Mouse (Mus musculus): ENCODE data around the gene Kif17. TPM values are rescaled to one million over a fixed set of nuclear protein-coding genes. Genes with fewer than 3 reads are reported as not detected.
"Not testable (repeated sequence)": the region's sequence is repeated elsewhere in the genome, so short reads cannot be mapped to it uniquely, and the experiment has no call there.

The Kif17 gene
- total RNA-seq, 2 experiments from 2014 or later = 28.8 to 33.0 TPM

GRCm38 (mm10) chr4:138311595-138311994 is 61.4 kb downstream of the Kif17 start:
- peak in 1 of 2 experiments; percentile 63 for DNase-seq (ENCODE audit: low spot score in 2 of 2)

GRCm38 (mm10) chr4:138312105-138312504 is 61.9 kb downstream of the Kif17 start:
- no peak for DNase-seq (ENCODE audit: low spot score in 2 of 2)

GRCm38 (mm10) chr4:138313021-138313420 is 62.8 kb downstream of the Kif17 start:
- no peak for DNase-seq (ENCODE audit: low spot score in 2 of 2)

GRCm38 (mm10) chr4:138313795-138314194 is 63.6 kb downstream of the Kif17 start:
- no peak for DNase-seq (ENCODE audit: low spot score in 2 of 2)

- no peak for DNase-seq (ENCODE audit: low spot score in 2 of 2)
Observed at GRCm38 (mm10) chr4:138315781-138316180, 65.5 kb downstream of the Kif17 start.

- no peak for DNase-seq (ENCODE audit: low spot score in 2 of 2)
Observed at GRCm38 (mm10) chr4:138316369-138316768, 66.1 kb downstream of the Kif17 start.

GRCm38 (mm10) chr4:138318509-138319266 is 68.5 kb downstream of the Kif17 start:
- peak; percentile 66 to 72 for DNase-seq (ENCODE audit: low spot score in 2 of 2)

- DNase-seq (ENCODE audit: low spot score in 2 of 2) = peak; percentile 86 to 88
Observed at GRCm38 (mm10) chr4:138319508-138319907, 69.3 kb downstream of the Kif17 start.

- no peak for DNase-seq (ENCODE audit: low spot score in 2 of 2)
Observed at GRCm38 (mm10) chr4:138320711-138321110, 70.5 kb downstream of the Kif17 start.

- DNase-seq (ENCODE audit: low spot score in 2 of 2) = no peak
Observed at GRCm38 (mm10) chr4:138321488-138321887, 71.3 kb downstream of the Kif17 start.

- no peak for DNase-seq (ENCODE audit: low spot score in 2 of 2)
Observed at GRCm38 (mm10) chr4:138322692-138323091, 72.5 kb downstream of the Kif17 start.

- DNase-seq (ENCODE audit: low spot score in 2 of 2) = no peak
Observed at GRCm38 (mm10) chr4:138323753-138324152, 73.5 kb downstream of the Kif17 start.

- DNase-seq (ENCODE audit: low spot score in 2 of 2) = no peak
Observed at GRCm38 (mm10) chr4:138324451-138324850, 74.2 kb downstream of the Kif17 start.

- peak; percentile 92 to 94 for DNase-seq (ENCODE audit: low spot score in 2 of 2)
Observed at GRCm38 (mm10) chr4:138325466-138326076, 75.3 kb downstream of the Kif17 start.

- DNase-seq (ENCODE audit: low spot score in 2 of 2) = peak; percentile 89 to 93
Observed at GRCm38 (mm10) chr4:138326077-138326695, 76.0 kb downstream of the Kif17 start, which contains the start of gene Pink1. Gene Pink1 (minus strand): TSS chr4:138326307.

GRCm38 (mm10) chr4:138327155-138327554 is 76.9 kb downstream of the Kif17 start:
- DNase-seq (ENCODE audit: low spot score in 2 of 2) = not testable (repeated sequence)

GRCm38 (mm10) chr4:138327891-138328470 is 77.7 kb downstream of the Kif17 start:
- DNase-seq (ENCODE audit: low spot score in 2 of 2) = no peak

- DNase-seq (ENCODE audit: low spot score in 2 of 2) = no peak
Observed at GRCm38 (mm10) chr4:138330264-138330671, 80.0 kb downstream of the Kif17 start.

- DNase-seq (ENCODE audit: low spot score in 2 of 2) = no peak
Observed at GRCm38 (mm10) chr4:138331647-138332046, 81.4 kb downstream of the Kif17 start.

- no peak for DNase-seq (ENCODE audit: low spot score in 2 of 2)
Observed at GRCm38 (mm10) chr4:138333135-138333534, 82.9 kb downstream of the Kif17 start.

GRCm38 (mm10) chr4:138335036-138335435 is 84.8 kb downstream of the Kif17 start:
- DNase-seq (ENCODE audit: low spot score in 2 of 2) = no peak

- no peak for DNase-seq (ENCODE audit: low spot score in 2 of 2)
Observed at GRCm38 (mm10) chr4:138335648-138336047, 85.4 kb downstream of the Kif17 start.
